Mouse (Mus musculus): Measurements from ENCODE around the gene Sidt2.
A peak's percentile ranks its signal among the peaks of the same experiment; 100 is the strongest.

The Sidt2 gene

DNA sequence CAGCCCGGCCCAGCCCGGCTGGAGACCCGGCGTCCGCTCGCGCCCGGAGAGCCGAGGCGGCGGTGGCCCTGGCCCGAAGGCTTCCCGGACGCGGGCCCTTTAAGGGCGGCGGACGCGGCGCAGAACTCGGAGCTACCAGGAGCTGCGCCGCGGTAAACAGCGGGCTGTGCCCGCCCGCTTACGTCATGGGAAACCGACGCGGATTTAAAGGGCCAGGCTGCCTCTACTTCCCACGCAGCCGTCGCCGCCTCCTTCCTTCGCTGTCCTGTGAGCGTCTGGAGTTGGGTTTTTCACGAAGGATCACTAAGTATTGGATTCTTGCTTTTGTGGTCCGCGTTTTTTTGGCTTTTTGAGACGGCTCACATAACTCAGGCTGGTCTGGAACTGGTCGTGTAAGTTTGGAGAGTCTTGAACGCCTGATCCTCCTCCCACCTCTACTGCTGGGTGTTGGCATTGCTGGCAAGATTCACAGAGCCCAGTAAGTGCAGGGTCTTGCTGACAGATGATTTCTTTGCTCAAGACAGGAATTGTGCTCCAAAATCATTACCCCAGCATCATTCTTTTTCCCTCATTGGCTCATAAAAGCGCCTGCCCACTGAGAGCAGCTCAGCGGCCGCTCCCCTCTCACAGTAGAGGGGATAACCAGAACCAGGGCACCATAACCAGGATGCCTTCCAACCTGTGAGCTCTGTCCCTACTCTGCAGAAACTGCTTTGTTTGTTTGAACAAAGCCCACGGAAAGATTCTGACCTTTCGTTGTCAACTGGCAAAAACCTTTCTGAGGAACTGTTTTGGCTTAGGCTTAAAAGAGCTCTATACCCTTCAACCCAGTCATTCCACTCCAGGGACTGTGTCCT lies at the start of gene Sidt2:
Sidt2 (minus strand) TSS at position 152 of the 857 bp plus-strand sequence.
- peak; percentile 87 for DNase-seq

DNA sequence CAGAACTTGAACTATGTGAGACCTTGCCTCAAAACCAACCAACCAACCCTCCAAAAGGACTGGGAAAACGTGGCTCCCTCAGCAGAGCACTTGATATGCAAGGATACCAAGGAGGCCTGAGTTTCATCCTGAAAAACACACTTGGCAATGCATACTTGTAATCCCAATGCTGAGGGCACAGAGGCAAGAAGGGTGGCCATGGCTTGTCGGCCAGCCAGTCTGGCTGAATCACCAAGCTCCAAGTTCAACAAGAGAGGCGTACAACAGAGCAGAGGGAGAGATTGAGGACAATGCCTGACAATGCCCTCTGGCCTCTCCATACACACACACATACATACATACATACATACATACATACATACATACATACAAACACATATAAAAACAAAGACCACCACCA lies 49.5 kb upstream of the Sidt2 start:
- DNase-seq: no peak

DNA sequence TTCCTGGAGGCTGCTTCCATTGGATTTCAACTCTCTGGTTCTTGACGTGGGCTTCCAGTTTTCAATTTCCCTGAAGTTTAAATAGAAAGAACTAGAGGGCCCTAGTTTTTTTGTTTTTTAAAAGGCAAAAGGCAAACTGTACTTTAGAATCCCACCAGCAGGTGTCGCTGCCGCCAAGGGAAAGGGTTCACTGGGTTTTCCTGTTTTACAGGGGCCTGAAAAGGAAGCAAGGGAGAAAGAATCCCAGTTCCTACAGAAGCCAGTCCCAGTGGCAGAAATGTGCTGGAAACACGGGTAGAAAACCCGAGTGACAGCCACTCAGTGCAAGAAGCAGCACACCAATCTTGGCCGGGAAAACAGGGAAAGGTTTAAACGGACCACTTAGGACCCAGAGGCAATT lies 48.7 kb upstream of the Sidt2 start:
- peak; percentile 38 for DNase-seq

DNA sequence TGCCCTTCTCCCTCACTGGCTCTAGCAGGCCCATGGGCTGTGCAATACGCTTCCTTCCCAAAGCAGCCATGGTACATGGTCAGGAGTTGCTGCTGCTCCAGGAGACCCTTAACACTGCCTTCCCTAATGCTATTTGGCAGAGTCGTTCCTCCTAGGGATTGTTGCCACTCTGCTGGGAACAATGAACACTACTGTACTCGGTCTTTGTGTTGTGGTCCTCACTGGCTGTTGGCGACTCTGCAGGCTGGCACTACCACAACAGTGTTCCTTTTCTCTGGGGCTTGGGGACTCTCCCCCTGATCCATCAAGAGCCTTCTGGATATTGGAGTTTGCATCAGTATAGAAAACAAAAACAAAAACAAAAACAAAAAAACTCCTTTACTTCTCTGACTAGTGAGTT lies 44.0 kb upstream of the Sidt2 start:
- no peak for DNase-seq

DNA sequence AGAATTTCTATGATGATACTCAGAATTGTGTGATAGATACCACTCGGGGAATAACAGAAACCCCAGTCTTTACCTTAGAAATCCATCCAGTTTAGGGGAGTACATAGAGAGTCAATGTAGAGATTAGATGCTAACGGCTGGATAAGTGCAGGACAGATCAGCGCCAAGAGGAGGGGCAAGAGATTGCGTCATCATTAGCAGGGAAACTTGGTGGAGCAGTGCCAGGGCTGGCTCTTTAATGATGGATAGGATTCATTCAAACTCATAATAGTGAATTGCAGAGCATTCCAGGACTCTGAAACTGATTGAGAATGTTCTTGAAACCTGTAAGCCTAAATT lies 30.1 kb upstream of the Sidt2 start:
- DNase-seq: peak; percentile 55

DNA sequence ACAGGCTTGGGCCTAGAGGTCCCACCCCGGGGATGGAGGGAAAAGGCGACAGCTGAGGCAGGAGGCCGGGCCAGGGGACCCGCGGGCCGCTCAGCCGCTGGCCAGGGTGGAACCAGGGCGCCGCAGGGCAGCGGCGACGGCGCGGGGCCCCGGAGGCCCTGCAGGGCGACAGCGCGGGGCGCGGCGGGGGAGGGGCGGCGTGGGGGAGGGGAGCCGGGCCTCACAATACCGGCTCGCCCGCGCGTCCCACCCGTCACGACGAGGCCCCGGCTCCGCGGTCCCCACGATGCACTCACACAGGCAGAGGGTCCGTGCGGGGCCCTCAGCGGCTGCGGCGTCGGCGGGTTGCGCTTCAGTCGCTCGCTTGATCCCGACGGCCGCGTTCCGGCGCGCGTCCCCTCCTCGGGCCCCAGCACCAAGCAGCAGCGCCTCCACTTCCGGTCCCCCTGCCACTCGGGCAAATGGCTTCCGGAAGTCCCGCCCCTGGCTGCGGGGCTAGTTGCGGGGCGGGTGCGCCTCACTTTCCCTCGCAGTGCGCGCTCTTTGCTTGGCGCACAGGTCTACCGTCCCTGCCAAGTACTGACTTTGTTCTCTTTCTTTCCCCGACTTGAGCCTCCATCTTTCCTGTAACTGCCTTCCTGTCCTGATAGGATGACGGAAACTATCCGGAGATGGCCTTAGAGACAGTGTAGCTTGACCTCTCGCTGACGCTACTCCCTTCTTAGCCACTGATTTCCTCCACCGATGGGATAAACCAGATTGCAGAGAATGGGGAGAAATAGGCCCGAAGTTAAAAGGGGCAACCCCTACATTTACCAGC lies 29.6 kb upstream of the Sidt2 start:
- DNase-seq: peak; percentile 78

DNA sequence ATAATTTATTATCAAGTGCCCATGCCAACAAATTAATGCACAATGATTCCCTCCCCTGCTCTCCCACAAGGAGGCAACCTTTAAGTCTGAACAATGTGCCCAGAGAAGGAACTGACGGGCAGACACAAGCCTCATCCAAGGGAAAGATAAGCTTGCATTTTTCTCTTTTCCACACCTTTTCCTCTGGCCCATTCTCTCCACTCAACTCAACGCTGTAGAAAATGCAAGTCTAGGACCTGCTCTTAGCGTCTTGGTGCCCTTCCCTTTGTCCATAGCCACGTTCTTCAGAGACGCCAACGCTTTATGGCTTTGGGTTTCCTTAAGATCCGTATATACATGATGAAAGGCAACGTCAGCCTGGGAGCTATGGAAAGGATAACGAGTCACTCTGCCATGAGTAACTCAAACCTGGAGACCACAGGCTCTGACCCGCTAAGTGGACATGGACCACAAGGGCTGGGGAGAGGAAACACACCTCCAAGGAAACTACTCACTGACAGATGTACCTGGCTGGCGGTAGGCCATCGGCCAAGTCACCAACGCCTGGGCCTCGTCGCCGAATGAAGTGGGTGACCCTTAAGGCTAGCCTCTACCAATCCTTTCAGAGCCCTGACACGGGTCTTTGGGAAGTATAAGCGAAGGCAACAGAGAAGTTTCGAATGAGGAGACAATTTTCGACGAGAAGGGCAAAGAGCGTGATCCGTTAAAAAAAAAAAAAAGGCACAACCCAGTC lies 28.8 kb upstream of the Sidt2 start:
- no peak for DNase-seq

DNA sequence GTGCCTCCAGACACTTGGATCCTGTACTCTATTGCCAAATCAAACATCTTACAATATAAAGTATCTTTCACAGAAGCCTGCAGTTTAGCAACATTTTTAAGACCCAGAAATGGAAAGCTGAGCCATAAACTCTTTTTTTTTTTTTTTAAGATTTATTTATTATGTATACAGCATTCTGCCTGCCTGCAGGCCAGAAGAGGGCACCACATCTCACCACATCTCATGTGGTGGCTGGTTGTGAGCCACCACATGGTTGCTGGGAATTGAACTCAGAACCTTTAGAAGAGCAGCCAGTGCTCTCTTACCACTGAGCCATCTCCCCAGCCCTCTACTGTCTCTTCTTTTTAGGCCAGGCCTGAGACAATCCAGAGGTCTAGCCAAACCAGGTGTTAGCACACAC lies 26.3 kb upstream of the Sidt2 start:
- no peak for DNase-seq

DNA sequence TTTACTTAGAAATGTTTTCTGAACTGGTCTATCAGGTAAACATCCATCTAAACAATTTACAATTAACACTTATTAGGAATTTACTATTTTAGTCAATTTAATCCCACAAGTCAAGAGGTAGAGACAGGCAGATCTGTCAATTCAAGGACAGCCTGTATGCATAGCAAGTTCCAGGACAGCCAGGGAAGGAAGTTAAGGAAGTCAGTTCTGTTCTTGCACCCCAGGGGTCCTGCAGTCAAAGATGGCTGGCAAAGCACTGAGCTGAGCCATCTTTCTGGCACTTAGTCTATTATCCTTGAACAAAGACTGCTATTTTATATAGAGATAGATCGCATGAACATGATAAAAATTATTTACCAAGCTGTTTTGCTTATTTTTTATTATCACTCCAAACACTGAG lies 25.6 kb upstream of the Sidt2 start:
- no peak for DNase-seq

DNA sequence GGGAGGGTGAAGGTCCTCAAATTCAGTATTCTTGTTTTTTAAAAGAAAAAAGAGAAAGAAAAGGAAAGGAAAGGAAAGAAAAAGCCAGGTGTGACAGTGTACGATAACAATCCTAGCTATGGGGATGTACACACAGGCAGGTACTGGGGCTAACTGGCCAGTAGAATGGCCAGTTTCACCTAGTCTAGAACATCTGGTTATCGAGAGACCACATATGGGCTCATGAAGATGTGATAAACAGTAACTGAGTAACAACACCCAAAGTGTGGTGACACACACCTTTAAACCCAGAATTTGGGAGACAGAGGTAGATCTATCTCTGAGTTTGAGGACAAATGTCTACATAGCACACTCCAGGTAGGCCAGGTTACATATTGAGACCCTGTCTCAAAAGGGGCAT lies 24.7 kb upstream of the Sidt2 start:
- no peak for DNase-seq

DNA sequence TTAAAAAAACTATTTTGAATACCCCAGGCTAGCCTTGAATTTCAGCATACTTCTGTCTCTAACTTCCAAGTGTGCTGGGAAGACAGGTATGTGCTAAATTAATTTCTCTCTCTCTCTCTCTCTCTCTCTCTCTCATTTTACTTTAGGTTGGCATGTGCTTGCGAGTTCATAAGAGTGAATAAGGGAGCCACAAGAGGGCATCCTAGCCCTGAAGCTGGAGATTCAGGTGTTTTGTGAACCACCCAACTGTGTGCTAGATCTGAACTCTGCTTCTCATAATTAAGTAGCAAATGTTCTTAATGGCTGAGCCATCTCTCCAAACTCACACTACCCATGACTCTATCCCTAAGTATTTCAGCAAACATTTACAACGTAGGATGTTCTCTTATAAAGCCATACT lies 21.8 kb upstream of the Sidt2 start:
- DNase-seq: no peak

DNA sequence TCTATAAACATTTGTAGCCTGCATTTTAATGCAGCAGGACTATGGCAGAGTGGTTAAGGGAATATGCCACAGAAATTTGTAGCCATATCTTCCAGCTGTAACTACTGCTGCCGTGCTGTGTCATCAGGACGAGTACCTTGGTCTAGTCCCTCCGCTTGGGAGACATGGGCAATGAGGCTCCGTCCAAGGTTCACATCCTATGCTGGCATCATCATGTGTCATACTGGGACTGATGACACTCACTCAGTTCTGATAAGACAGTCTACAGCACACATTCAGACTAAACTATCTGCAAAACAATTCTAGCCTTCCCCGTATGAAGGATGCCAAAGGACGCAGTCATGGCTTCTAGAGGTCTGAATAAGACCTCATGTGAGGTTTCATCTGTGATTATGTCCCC lies 8.5 kb upstream of the Sidt2 start:
- DNase-seq: no peak

DNA sequence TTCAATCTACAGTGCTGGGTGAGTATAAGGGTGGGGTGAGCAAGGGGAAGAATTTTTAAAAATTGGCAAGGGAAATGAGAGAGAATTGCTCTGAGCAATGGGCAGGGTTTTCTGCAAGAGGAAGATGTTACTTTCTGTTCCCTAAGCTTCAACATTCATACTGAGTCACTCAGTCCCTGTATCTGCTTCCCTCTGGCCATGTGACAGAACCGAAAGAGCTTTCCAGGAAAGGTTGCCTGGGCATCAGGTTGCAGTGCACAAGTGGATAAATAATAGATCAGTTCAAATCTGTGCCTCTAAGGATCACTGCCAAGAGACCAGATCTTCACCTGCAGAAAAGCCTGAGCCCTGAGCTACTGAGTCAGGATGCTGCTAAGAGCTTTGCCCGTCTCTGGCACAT lies 6.8 kb upstream of the Sidt2 start:
- no peak for DNase-seq

DNA sequence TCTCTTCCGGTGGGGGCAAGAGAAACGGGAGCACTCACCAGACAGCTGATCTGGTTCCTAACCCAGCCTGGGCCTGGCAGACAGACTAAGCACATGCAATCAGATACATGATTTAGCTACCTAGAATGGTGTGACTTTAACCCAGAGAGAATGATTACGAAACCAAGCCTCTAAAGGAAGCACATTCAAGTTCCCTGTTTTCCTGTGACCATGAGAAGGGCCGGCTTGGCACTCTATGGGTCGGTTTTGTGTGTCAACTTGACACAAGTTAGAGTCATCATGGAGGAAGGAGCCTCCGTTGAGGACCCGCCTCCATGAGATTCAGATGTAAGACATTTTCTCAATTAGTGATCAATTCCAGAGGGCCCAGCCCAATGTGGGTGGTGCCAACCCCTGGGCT lies 4.6 kb upstream of the Sidt2 start:
- no peak for DNase-seq

DNA sequence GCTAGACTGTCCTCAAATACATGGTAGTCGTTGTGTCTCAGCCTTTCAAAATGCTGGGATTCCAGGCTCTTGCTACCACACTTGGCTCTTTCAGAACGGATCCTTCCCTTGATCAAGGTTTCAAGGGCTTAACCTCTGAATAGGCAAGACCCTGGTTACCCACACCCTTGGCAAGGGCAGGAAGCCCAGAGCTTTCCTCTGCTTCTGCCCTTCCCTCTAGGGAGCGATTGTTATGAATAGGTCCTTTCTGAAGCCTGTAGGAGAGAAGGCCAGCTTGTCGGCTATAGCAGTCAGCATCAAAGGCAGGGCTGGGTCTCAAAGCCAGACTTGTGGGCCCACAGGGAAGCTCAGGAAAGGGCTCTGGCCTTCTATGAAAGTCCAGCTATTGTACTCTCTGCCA lies 3.8 kb upstream of the Sidt2 start:
- no peak for DNase-seq

DNA sequence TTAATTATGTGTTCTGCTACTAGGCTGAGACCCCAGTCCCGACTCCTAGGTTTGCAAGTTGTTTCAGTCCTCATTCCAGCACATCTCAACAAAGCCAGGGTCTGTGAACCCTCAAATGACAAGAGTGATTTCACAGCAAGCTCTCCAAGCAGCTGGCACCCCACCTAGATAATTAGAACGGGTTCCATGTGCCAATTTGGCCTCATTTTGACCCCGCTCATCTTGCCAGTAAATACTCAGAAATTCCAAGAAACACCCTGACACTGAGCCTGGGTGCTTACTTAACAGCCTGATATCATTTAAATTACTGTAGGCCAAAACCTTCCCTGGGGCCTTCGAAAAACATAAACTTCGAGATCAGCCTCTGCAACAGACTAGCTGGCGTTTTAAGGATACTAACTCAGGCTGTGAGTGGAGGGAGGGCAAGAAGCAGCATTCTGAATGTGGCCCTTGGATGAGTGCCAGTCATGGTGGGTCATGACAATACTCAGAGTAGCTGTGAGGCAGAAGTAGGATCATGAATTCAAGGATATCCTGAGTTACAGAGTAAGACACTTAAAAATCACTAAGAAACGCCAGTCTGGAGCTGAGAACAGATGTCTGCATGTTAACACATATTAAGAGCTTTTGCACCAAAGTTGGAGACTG lies 3.1 kb upstream of the Sidt2 start:
- no peak for DNase-seq

DNA sequence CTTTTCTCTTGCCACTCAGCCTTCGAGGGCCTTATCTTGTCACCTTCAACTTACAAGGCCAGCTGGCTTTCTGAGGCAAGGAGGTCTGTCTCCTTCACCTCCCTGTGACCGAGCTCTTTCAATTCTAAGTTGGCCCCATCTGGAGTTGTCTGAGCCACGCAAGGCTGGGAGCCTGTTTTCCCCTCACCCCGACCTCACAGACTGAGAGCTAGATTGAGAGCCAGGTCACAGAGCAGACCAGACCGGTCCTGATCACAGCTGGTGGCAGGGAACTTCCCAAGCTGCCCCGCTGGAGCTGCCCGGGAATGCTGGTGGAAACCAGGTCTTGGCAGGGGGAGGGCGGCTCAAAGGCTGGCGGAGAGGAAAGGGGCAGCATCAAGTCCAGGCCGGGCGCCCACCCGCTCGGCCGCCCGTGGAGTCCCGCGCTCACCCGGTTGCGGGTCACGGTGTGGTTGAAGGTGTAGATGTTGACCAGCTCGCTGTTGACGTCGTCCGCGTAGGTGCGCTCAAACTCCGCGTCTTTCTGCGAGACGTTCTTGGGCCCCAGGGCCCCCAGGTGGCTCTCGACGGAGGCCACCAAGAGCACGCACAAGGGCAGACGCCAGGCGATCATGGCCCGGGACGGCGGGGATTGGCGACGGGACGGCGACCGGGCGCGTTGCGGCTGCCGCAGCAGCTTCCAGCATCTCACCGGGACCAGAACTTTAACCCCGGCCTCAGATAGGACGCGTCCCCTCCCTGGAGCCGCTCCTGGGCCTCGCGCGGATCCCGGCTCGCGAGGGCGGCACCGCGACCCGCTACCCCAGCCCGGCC lies 558 bp downstream of the Sidt2 start:
- peak; percentile 70 for DNase-seq

DNA sequence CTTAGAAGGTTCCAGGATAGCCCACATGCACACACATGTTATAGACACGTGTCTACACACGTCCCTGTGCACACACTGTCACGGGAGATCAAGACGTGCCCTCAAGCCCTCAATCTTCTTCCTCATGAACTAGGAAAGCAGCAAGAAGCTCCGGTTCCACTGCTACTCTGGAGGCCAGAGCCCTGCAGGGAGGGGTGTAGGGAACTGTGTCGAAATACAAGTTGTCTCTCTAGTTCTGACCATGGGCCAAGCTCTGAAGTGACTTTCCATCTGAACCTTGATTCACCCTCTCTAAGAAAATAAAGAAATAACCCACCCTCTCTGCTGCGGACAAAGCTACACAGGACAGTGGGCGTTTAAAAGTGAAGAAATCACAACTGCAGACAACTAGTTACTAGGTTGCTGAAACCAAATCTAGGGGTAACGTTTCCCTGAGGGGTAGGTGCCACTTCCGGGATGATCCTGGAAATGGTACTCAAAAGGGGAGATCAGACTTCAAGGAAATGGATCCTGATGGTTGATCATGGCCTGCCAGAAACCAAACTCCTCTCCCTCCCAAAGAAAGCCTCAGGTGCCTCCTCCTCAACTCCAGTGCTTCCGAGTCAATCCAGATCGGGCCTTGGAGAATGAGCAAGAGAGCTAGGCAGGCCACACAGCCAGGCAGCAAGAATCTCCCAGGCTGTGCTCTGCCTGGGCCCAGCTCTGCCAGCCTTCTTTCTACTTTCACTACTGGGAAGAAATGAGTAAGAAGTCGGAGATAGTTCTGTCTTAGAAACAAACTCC lies 1.4 kb downstream of the Sidt2 start:
- DNase-seq: no peak

DNA sequence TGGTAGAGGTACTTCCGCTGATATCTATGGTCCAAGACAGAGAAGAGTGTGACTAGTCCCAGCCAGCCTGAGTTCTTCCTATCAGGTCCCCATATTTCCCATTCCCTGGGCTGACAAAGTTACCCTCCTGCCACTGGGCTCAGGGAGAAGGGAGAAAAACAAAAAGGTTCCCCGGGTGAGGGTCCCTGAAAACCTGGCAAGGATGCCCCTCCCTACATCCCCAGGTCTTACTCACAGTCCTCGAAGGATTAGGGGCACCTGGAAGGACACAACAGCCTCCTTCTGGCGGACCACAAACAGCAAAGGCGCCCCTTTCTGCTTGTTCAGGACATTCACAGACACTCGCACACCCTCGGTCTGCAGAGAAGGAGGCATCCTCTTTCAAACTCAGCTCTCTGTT lies 2.2 kb downstream of the Sidt2 start:
- no peak for DNase-seq

DNA sequence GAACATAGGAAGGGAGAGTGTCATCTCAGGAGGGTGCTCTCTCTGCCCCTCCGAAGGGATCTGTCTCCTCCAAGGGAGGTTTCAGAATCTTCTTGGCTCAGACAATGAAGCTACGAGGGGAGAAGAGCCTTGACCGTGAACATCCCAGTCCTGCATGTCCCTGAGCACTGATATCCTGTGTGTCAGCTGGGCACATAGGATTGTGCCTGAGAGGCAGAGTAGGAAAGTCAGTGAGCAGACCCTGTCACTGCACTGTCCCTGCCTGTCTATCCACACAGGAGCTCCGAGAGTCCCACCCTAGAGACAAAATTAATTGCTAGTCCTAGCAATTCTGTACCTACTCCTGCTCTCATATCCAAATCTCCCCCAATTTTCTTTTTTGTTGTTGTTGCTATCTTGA lies 3.0 kb downstream of the Sidt2 start:
- DNase-seq: no peak

DNA sequence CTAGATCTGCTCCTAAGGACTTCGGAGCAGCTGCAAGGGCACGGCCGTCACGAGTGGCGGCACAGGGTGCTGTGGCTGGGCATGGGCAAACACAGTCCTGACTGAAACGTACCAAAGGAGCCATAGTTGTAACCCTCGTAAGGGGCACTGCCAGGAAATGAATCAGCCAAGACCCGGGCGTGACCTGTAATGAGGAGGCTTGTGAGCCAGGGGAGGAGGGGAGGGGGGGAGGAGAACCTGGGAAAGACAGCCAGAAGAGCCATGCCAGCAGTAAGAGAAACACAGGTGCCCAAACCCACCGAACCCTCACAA lies 8.2 kb downstream of the Sidt2 start:
- no peak for DNase-seq
